Mouse (Mus musculus) hindbrain, embryonic 11.5 days (tissue): Measurements from ENCODE around the gene Slc25a36. TPM values are rescaled to one million over a fixed set of nuclear protein-coding genes. Genes with fewer than 3 reads are reported as not detected.

Experiments
- ATAC-seq: fragments of 200-750 bp; cut with Nextera tagmentation; 2 replicates; pipeline ENCODE4 v1.8.0; 2017; ENCODE audit warnings: mild to moderate bottlenecking, moderate TSS enrichment, moderate library complexity; ENCODE audit not compliant: low FRiP score
- DNase-seq: peaks from one replicate; pipeline ENCODE4 v3.0.0-alpha.2; 2015; ENCODE audit warnings: low spot score
- H3K27ac ChIP-seq: fragments of 300-500 bp; sonication (generic); 2 replicates; pipeline ENCODE4 v1.5.1; 2014; ENCODE audit warnings: mild to moderate bottlenecking, low read depth, low read length
- H3K27me3 ChIP-seq: fragments of 300-500 bp; sonication (generic); 2 replicates; pipeline ENCODE4 v1.6.1; 2014; ENCODE audit warnings: mild to moderate bottlenecking, low read length, moderate library complexity, mixed read lengths; ENCODE audit not compliant: control insufficient read depth, insufficient read depth
- H3K36me3 ChIP-seq: fragments of 300-500 bp; sonication (generic); 2 replicates; pipeline ENCODE4 v1.6.1; 2014; ENCODE audit warnings: mild to moderate bottlenecking, low read length, moderate library complexity, mixed read lengths; ENCODE audit not compliant: control insufficient read depth, insufficient read depth
- H3K4me1 ChIP-seq: fragments of 300-500 bp; sonication (generic); replicated peaks from 2 replicates; pipeline ENCODE4 v1.6.1; 2014; ENCODE audit warnings: low read length, mixed read lengths; ENCODE audit not compliant: control insufficient read depth, insufficient read depth
- H3K4me2 ChIP-seq: fragments of 300-500 bp; sonication (generic); replicated peaks from 2 replicates; pipeline ENCODE4 v1.6.1; 2014; ENCODE audit warnings: mild to moderate bottlenecking, low read depth, low read length
- H3K4me3 ChIP-seq: fragments of 300-500 bp; sonication (generic); 2 replicates; pipeline ENCODE4 v1.5.1; 2014; ENCODE audit warnings: low read depth, low read length
- H3K9ac ChIP-seq: fragments of 300-500 bp; sonication (generic); 2 replicates; pipeline ENCODE4 v1.6.1; 2014; ENCODE audit warnings: low read depth, low read length
- H3K9me3 ChIP-seq: fragments of 300-500 bp; sonication (generic); 2 replicates; pipeline ENCODE4 v1.6.1; 2016; ENCODE audit warnings: low read length; ENCODE audit not compliant: control insufficient read depth
- WGBS: fragments of 180-500 bp; shearing (Covaris S2); extraction: QIAGEN DNeasy Blood & Tissue Kit; methylation state at CpG from one replicate; pipeline ENCODE4 v1.1.7; 2014; 5-methylcytosine and 5-hydroxymethylcytosine counted together
- polyA plus RNA-seq: library from polyadenylated mRNA; unstranded; fragments of >200 nt; fragmentation: Nextera tagmentation; extraction: Ambion mirVana; gene quantifications from 2 replicates; pipeline ENCODE4 v1.2.1, GENCODE M21; 2014

The Slc25a36 gene
- polyA plus RNA-seq, 1 experiment from 2014 or later, result 91.0 TPM

DNA sequence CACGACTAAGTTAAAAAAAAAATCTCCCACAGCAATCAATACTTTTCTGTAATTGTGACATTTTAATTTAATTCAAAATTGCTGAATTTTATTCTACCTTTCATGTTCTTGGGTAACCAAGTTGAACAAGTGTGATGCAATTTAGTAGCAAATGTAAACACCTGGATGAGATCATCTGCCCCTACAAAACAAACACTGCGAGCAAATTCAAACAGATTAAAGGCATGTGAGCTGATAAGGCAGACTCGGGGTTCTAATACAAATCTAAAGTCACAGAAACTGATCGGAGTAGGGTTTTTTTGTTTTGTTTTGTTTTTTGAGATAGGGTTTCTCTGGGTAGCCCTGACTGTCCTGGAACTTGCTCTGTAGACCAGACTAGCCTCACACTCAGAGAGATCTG, 12.0 kb downstream of the Slc25a36 start:
- WGBS, result 93% methylated on average over 4 of the region's 4 CpGs
- Histone ChIP-seq H3K36me3 (peaks cover 2% of the 10 kb centered on the region; the same call in 1 of the 2 replicates), H3K27me3 (no peaks in the 10 kb centered on the region), H3K9ac (no peak overlapping the region), H3K4me3 (no peak overlapping the region), H3K27ac (no peak overlapping the region), H3K4me2 (no peak overlapping the region), H3K9me3 (no peaks in the 10 kb centered on the region), H3K4me1 (no peaks in the 10 kb centered on the region)
- DNase-seq (no peak), ATAC-seq (no peak)

DNA sequence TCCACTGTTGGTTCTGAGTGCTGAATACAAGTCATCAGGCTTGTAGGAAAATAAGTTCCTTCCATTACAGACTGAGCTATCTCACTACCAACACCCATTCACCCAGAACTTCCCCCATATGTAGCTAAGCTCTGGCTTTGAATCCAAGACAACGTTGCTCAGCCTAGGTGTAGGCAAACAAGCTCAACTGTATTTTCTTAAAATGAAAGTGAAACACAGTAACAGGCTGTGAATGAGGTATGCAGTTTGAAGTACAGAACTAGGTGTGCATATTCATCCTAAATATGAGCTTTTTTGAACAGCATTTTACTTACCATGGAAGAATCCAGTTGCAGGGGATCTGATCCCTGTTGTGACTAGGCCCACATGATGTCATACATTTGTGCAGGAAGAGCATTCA, 14.8 kb downstream of the Slc25a36 start:
- Histone ChIP-seq H3K4me3 (no peak overlapping the region), H3K4me2 (no peak overlapping the region), H3K27me3 (no peaks in the 10 kb centered on the region), H3K9ac (no peak overlapping the region), H3K9me3 (no peaks in the 10 kb centered on the region), H3K36me3 (peaks cover 2% of the 10 kb centered on the region; the same call in 1 of the 2 replicates), H3K4me1 (no peaks in the 10 kb centered on the region), H3K27ac (no peak overlapping the region)
- 91% methylated on average over 1 of the region's 1 CpGs for WGBS
- DNase-seq (no peak), ATAC-seq (no peak)

GRCm38 (mm10) chr9:97087850-97088249, 23.1 kb downstream of the Slc25a36 start:
- H3K4me2 ChIP-seq, result no peak overlapping the region
- no peaks in the 10 kb centered on the region for H3K4me1 ChIP-seq
- no peak for ATAC-seq
- no peak overlapping the region for H3K4me3 ChIP-seq
- no peak for DNase-seq
- H3K27ac ChIP-seq, result no peak overlapping the region
- no peaks in the 10 kb centered on the region for H3K27me3 ChIP-seq
- H3K9me3 ChIP-seq, result no peaks in the 10 kb centered on the region
- no peak overlapping the region for H3K9ac ChIP-seq
- H3K36me3 ChIP-seq, result no peaks in the 10 kb centered on the region

DNA sequence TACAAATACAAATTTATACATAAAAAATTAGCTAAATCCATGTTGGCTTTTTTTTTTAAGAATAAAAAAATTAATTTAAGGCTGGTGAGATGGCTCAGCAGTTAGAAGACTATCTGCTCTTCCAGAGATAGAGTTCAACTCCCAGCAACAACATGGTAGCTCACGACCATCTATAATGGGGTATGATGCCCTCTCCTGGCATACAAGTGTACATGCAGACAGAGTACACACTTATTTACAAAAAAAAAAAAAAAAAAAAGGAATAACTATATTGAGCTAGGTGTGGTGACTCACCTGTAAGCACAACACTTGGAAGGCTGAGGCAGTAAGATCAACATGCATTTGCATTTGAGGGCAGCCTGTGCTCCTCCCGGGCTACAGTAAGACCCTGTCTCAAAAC, 26.3 kb downstream of the Slc25a36 start:
- Histone ChIP-seq H3K4me1 (no peaks in the 10 kb centered on the region), H3K27ac (no peak overlapping the region), H3K9ac (no peak overlapping the region), H3K27me3 (no peaks in the 10 kb centered on the region), H3K4me3 (no peak overlapping the region), H3K4me2 (no peak overlapping the region), H3K9me3 (no peaks in the 10 kb centered on the region), H3K36me3 (no peaks in the 10 kb centered on the region)
- no peak for DNase-seq
- ATAC-seq, result no peak
- WGBS, result 88% methylated on average over 2 of the region's 2 CpGs

- Histone ChIP-seq H3K4me3 (no peak overlapping the region), H3K27me3 (no peaks in the 10 kb centered on the region), H3K9ac (no peak overlapping the region), H3K4me2 (no peak overlapping the region), H3K9me3 (no peaks in the 10 kb centered on the region), H3K4me1 (no peaks in the 10 kb centered on the region), H3K36me3 (no peaks in the 10 kb centered on the region), H3K27ac (no peak overlapping the region)
- ATAC-seq, result no peak
- DNase-seq, result no peak
- WGBS, result 87% methylated on average over 4 of the region's 4 CpGs
These were observed 29.7 kb downstream of the Slc25a36 start for GRCm38 (mm10) chr9:97081106-97081862.

- no peaks in the 10 kb centered on the region for H3K27me3 ChIP-seq
- no peak overlapping the region for H3K4me2 ChIP-seq
- peaks cover 6% of the 10 kb centered on the region; the same call in 1 of the 2 replicates for H3K4me1 ChIP-seq
- no peaks in the 10 kb centered on the region for H3K9me3 ChIP-seq
- no peak overlapping the region for H3K9ac ChIP-seq
- ATAC-seq (no peak), DNase-seq (no peak)
- no peak overlapping the region for H3K4me3 ChIP-seq
- no peaks in the 10 kb centered on the region for H3K36me3 ChIP-seq
- WGBS, result 84% methylated on average over 5 of the region's 5 CpGs
- no peak overlapping the region for H3K27ac ChIP-seq
These were observed 41.0 kb downstream of the Slc25a36 start for GRCm38 (mm10) chr9:97069911-97070310.

GRCm38 (mm10) chr9:97069466-97069865, 41.5 kb downstream of the Slc25a36 start:
- no peak overlapping the region for H3K27ac ChIP-seq

GRCm38 (mm10) chr9:97068201-97069095, 42.5 kb downstream of the Slc25a36 start:
- no peaks in the 10 kb centered on the region for H3K27me3 ChIP-seq
- ATAC-seq (peak; percentile 76), DNase-seq (peak; percentile 94)
- no peaks in the 10 kb centered on the region for H3K36me3 ChIP-seq
- H3K4me1 ChIP-seq, result peaks cover 6% of the 10 kb centered on the region; the same call in 1 of the 2 replicates
- 59% methylated on average over 9 of the region's 9 CpGs for WGBS
- no peak overlapping the region for H3K4me3 ChIP-seq
- H3K4me2 ChIP-seq, result no peak overlapping the region
- no peak overlapping the region for H3K27ac ChIP-seq
- H3K9me3 ChIP-seq, result no peaks in the 10 kb centered on the region
- H3K9ac ChIP-seq, result no peak overlapping the region

More at GRCm38 (mm10) chr9:97069466-97069865, 41.5 kb downstream of the Slc25a36 start:
- H3K9me3 ChIP-seq, result no peaks in the 10 kb centered on the region
- DNase-seq (no peak), ATAC-seq (no peak)
- H3K27me3 ChIP-seq, result no peaks in the 10 kb centered on the region
- H3K9ac ChIP-seq, result no peak overlapping the region
- 95% methylated on average over 5 of the region's 5 CpGs for WGBS
- peaks cover 6% of the 10 kb centered on the region; the same call in 1 of the 2 replicates for H3K4me1 ChIP-seq
- H3K36me3 ChIP-seq, result no peaks in the 10 kb centered on the region
- H3K4me2 ChIP-seq, result no peak overlapping the region
- no peak overlapping the region for H3K4me3 ChIP-seq
